Comparison of ENCODE assay signal across 12 mouse cellular contexts in genomic region chr1:159928681-159929335, GRCm38 (mm10).
DNase-seq lines count a peak whose midpoint lies in the region; TF ChIP-seq lines count a peak whose summit lies in the region.
"Had no signal": no experiment of that assay in that cellular context is flagged by ENCODE, and none has a peak within 500 bp of the region (broad histone marks: within the 10 kb centered on the region; RNA-seq: fewer than 3 reads in every experiment).

No protein-coding gene starts in this region.

- H3K27ac ChIP-seq in thymus, adult 2 months (ENCODE audit: control insufficient read depth, insufficient read depth, low read length), result no peak overlapping the region
- H3K27ac ChIP-seq: embryonic facial prominence, embryonic 15.5 days; stomach, postnatal 0 days had no signal

- DNase-seq in gastrocnemius, adult 18-20 months (ENCODE audit: low spot score), result peak; percentile 48
- no peak for DNase-seq in gastrocnemius, postnatal 4 days (ENCODE audit: low spot score in 2 of 2)
- peak; percentile 19 for DNase-seq in thymus, postnatal 0 days (ENCODE audit: low spot score)
- no peak for DNase-seq in thymus, adult 2 months
- peak; percentile 34 for DNase-seq in kidney, postnatal 10 days
- peak; percentile 61 for DNase-seq in skeletal muscle tissue, adult 2 months (ENCODE audit: low read depth, low spot score)
- no peak for DNase-seq in testis, postnatal 14 days (ENCODE audit: low spot score)
- no peak for DNase-seq in urinary bladder, postnatal 14 days (ENCODE audit: low spot score)
- DNase-seq: cerebellum, postnatal 10 days; forebrain, postnatal 0 days had no signal

- H3K36me3 ChIP-seq in thymus, adult 2 months (ENCODE audit: control insufficient read depth, insufficient read depth, low read length), result no peaks in the 10 kb centered on the region
- H3K36me3 ChIP-seq: embryonic facial prominence, embryonic 15.5 days had no signal

- no peak for TF ChIP-seq POLR2A in thymus, adult 2 months (IDR thresholded peaks at IDR 0.05; ENCODE audit: control insufficient read depth, extremely low read depth, insufficient read depth, low read length, poor library complexity)

- H3K27me3 ChIP-seq in thymus, adult 2 months (ENCODE audit: control insufficient read depth, insufficient read depth, low read length), result no peaks in the 10 kb centered on the region
- H3K27me3 ChIP-seq: embryonic facial prominence, embryonic 15.5 days had no signal

- H3K4me3 ChIP-seq in thymus, adult 2 months (ENCODE audit: control insufficient read depth, insufficient read depth, low read length), result no peak overlapping the region
- H3K4me3 ChIP-seq: embryonic facial prominence, embryonic 15.5 days had no signal

- TF ChIP-seq CTCF in thymus, adult 2 months (IDR thresholded peaks at IDR 0.05; ENCODE audit: borderline replicate concordance, control insufficient read depth, extremely low read depth, insufficient read depth, low read length, poor library complexity), result no peak

- 5% methylated on average over 9 of the region's 9 CpGs for WGBS in thymus, adult 2 months

- H3K4me1 ChIP-seq in thymus, adult 2 months (replicated peaks; ENCODE audit: control insufficient read depth, insufficient read depth, low read length), result peaks cover 3% of the 10 kb centered on the region

Comparison
In these comparisons a context has a peak if more than half of its experiments do, and no peak if none do; other contexts are left out.
1. DNase-seq: peak in gastrocnemius, adult 18-20 months (single experiment), thymus, postnatal 0 days (single experiment), kidney, postnatal 10 days (single experiment) and skeletal muscle tissue, adult 2 months (single experiment); none in gastrocnemius, postnatal 4 days (0 of 2), thymus, adult 2 months (single experiment), testis, postnatal 14 days (single experiment) and urinary bladder, postnatal 14 days (single experiment).